Mouse (Mus musculus): ENCODE data around the gene Aagab.

Gene Aagab

DNA sequence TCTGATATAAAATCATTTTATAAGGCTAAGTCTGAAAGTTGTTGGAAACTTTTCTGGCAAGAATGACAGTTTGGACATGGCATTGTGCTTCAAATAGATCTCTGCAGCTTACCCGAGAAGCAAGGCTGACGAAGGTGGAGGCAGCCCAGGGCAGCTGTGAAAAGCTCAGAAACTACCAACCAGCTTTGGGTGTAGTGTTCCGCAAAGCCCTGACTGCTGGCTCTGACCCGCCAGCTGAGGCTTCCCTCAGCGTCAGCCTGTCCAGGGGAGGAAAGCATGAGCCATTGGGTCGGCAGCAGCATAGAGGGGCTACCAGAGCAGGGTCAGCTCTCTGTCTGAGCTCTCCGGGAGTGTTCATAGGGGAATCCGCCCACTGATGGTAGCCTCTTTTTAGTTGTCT is 6.8 kb downstream of the Aagab start:
- DNase-seq, result no peak

DNA sequence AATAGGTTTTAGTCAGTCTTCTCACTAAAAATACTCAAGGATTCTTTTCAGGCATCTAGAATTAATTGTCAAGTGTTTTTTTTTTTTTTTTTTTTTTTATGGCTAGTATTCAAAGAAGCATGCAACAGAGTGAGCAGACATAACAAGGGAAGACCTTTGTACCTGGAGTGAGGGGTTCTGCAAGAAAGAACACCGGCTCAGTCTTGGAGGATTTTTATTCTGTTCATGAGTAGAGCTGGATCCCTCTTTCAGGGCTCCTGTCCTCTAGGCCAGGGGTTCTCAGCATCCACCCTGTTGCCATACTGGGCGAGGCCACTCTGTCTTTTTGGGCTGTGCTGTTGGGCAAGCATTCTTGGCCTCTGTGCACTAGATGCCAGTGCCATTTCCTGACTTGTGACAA is 7.3 kb downstream of the Aagab start:
- DNase-seq, result no peak

DNA sequence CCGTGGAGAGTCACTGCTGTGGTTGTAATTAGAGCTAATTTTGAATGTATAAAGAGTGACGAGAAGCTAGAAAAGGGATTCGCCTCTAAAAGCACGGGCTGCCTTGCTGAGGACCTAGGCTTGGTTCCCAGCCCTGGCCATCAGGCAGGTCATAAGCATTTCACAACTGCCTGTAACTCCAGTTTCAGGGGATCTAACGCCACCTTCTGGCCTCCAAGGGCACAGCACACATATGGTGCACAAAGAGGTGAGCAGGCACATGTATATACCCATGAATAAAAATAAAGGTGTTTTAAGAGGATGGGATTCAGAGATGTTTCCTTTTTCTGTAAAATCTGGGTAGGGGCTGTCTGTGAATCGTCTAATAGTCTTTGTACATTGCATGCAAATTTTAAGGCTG is 7.8 kb downstream of the Aagab start:
- no peak for DNase-seq

DNA sequence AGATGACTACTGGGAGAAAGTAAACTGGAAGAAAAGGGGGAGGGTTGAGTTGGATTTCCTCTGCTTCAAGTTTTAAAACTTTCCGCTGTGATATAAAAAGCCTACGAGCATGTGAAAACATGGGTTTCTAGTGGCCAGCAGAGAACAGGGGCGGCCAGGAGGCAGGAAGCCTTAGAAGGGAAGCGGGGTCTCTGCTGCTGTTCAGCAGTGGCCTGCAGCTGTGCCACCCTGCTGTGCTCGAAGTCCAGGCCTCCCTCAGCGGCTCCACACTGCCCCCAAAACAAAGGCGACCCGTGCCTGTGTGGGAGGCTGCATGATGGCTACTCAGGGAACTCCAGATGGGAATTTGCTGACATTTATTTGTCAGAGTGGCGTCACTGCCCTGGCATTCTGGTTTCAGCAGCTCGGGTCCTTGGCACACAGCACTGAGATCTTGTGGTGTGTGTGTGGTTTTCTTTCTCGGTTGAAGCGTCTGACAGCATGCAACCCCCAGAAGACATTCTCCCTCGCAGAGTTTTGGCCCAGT is 8.4 kb downstream of the Aagab start:
- DNase-seq, result no peak

- DNase-seq, result no peak
These were observed 9.5 kb downstream of the Aagab start for GRCm38 (mm10) chr9:63611967-63612366.

DNA sequence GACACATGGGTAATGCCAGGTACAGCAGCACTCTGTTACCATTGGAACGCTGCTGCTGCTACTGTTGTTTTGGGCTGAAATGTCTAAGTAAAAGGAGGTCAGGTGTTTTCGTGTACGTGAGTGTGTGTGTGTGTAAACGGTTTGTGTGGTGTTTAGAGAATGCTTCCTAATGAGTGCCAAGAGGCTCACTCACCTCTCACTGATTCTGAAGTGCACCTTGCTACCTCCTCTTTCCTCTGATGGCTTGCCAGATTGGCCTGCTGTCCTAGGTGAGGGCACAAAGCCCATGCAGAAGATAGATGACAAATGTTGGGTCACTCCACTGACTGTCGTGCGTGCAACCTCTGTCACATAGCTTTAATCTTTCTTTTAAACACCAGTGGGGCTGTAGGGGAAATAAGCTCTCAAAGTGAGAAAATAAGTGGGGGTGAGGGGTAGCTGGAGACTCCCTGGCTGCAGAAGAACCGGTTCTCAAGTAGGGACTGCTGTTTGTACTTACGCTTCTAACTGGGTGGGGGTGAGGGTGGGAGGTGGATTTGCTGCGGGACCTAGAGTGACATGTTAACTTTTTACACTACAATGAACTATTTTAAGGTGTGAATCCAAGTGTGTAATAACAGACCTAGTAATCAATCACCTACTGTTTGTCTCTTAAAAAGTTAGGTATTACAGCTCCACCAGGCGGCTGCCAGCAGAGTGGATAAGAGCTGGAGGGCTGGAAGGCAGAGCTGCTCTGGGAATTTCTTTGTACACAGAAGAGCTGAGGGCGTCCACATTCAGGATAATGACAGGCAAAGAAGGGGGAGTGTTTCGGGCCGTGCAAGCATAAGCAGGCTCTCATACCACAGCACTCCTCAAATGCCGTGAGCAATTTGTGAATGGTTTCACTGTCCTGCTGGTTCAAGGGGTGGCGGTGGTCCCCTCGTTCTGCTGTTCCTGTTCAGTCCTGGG is 10.4 kb downstream of the Aagab start:
- peak; percentile 49 for DNase-seq

DNA sequence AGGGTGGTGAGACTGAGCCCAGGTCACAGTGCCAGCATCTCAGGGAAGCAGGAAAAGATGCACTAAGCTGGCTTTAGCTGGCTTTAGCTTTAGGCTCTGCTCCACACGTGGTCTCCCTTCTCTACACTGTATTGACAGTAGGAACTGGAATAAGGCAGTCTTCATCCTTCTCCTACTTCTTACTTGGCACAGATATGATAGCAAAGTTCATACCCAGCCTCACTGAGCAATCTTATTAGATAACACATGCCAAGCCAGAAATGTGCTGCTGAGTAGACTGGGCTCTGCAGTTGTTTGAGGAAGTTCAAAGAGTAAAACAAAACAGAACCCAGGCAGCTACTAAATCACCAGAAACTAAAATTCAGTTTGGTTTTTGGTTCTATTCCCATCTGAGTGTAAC is 11.1 kb downstream of the Aagab start:
- no peak for DNase-seq

DNA sequence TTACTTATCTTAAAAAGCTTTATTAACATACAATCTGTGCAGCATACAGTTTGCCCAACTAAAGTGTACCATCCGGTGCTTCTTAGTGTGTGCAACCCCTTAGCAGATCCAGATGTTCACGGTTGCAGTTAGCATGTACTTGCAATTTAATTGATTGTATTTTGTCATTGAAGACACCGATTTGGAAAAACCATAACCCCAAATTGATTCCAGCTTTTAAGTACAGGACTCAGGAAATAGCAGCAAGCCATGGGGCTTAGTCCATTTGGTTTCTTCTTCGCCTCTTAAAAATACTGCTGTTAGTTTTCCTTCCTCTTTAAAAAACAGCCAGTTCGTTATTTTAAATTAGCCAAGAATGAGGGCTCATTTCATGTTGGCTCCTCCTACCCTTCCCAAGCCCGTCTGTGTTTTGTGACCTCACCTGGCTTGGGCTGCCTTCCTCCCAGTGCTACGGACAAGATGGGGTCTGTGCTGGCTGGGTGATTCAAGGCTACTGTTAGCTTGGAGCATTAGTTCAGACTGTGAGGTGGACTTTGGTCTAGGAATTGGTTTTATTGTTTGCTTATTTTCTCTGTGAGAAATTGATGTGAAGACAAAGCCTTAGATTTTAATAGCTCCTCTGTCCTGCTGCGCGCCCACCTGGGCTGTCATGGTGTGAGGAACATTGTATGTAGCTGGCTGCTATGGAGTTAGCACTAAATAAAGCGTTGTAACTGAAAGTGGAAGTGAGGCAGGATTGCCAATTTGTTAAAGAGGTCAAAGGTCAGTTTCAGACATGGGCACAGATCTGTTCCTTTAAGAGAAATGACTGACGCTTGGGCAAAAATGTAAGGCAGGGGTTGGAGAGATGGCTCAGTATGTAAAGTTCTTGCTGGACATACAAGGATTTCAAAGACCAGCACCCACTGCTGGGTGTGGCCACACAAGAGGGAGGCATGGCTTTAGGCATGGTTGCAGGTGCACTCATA is 11.8 kb downstream of the Aagab start:
- no peak for DNase-seq

DNA sequence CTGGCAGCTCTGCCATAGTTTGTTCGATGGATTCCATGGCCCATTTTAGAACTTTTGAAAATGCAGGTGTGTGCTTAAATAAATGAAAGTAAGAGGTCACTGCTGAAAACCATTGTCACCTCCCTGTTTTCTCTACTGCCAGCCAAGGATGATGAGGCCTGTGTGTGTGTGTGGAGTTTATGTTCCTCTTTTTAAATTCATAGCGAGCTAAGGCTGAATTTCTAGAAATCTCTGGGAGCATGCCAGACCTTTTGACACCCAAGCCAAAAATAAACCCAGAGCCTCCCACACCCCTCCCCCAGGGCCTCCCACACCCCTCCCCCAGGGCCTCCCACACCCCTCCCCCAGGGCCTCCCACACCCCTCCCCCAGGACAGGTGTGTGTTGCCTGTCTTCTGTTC is 15.5 kb downstream of the Aagab start:
- no peak for DNase-seq

DNA sequence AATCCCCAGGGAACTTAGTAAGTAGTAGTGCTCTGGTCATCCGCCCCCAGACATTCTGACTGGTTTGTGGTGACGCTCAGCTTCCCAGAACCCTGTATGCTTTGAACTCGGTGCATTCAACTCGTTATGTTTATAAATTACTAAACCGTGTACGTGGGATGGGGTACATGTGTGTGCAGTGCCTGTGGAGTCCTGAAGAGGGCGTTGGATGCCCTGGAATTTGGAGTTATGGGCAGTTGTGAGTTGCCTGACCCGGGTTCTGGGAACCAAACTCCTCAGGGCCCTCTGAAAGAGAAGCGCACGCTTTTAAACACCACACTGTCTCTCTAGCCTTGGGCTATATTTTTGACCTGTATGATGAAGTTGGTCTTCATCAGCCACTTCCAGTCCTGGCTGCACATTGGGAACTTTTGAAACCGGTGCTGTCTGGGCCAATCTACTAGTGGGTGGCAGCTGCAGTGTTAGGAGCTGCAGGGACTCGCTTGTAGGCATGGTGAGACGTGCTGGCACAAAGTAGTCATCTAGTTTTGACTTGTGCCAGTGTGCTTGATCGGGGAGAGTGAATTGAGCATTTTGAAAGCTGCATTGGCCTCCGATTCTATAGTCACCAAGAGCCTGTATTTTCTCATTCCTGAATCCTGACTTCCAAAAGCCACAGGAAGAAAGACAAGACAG is 21.6 kb downstream of the Aagab start:
- no peak for DNase-seq

GRCm38 (mm10) chr9:63625090-63625756 is 22.8 kb downstream of the Aagab start:
- no peak for DNase-seq

DNA sequence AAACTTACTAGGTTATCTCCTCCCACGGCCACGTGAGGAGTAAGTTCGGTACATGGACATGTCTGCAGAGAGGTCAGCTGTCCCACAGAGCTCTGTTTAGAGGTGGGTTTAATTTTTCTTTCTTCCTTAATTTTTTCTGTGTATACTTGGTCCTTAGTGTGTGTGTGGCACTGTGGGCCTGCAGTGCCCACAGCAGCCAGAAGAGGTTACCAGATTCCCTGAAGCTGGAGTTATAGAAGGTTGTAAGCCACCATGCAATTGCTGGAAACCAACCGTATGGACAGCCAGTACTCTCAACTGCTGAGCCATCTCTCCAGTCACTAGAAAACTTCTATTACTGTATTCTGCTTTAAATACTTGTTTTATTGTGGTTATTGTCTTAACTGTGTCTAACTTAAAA is 29.6 kb downstream of the Aagab start:
- DNase-seq, result no peak

GRCm38 (mm10) chr9:63632924-63633323 is 30.5 kb downstream of the Aagab start:
- no peak for DNase-seq

GRCm38 (mm10) chr9:63633334-63633733 is 30.9 kb downstream of the Aagab start:
- no peak for DNase-seq

DNA sequence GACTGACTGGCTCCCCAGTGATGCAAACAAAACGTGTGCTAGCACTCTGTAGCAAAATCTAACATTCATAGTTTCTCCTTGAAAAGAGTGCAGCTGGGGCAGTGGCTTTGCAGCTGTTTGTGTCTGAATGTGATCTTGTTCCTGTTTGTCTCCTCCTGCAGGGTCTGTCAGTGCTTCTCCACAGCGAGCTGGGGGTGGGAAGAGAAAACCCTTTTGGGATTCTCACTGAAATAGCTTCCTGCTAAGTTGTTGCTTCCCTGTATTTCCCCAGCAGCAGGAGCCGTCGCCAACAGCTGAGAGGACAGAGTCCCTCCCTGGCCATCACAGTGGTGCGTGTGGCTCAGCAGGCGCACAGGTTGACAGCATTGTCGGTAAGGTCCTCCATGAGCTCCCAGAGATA is 33.7 kb downstream of the Aagab start:
- no peak for DNase-seq

- DNase-seq, result no peak
These were observed 39.7 kb downstream of the Aagab start for GRCm38 (mm10) chr9:63641983-63642646.

- no peak for DNase-seq
These were observed 41.6 kb downstream of the Aagab start for GRCm38 (mm10) chr9:63644011-63644410.

- no peak for DNase-seq
These were observed 42.6 kb downstream of the Aagab start for GRCm38 (mm10) chr9:63645084-63645483.

- DNase-seq, result peak; percentile 59
These were observed 45.4 kb downstream of the Aagab start for GRCm38 (mm10) chr9:63647581-63648519.

DNA sequence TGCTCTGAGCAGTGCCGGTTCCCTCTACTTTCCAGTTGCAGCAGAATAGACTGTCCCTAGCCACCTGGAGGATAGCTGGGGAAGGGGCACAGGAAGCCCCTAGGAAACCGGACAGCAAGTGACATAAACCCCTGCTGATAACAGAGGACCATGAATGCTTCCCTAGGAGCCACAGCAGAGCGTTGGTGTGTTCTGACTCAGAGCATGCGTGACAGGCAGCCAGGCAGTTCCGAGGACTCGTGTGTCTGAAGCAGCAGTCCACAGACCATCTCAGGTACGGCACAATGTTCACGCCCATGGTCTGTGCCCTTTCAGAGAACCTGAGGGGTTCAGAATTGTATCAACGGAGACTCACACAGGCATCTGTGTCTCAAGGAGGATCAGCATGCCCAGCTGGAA is 46.1 kb downstream of the Aagab start:
- no peak for DNase-seq

Data from cerebellum, adult 11-12 months (tissue).